Mouse (Mus musculus) C2C12 (cell line): ENCODE data around the gene Casc3. TPM values are rescaled to one million over a fixed set of nuclear protein-coding genes. Genes with fewer than 3 reads are reported as not detected.

Source experiments
- H3K27me3 ChIP-seq: one replicate; pipeline ENCODE4 v1.6.1; 2011; ENCODE audit not compliant: control insufficient read depth, insufficient read depth, insufficient read length
- H3K36me3 ChIP-seq: one replicate; pipeline ENCODE4 v1.6.1; 2011; ENCODE audit not compliant: control insufficient read depth, insufficient read depth
- H3K4me3 ChIP-seq: one replicate; pipeline ENCODE4 v1.5.1; 2011; ENCODE audit warnings: mild to moderate bottlenecking, control low read depth; ENCODE audit not compliant: poor library complexity, insufficient read depth, severe bottlenecking
- H3K79me2 ChIP-seq: one replicate; pipeline ENCODE4 v1.6.1; 2011; ENCODE audit not compliant: control insufficient read depth, insufficient read depth
- H3K79me3 ChIP-seq: one replicate; pipeline ENCODE4 v1.6.1; 2011; ENCODE audit warnings: low read depth, control low read depth
- H3ac ChIP-seq: one replicate; pipeline ENCODE3; 2011; ENCODE audit warnings: low read depth; ENCODE audit not compliant: control insufficient read depth, insufficient read length
- CEBPB ChIP-seq: IDR thresholded peaks from one replicate; pipeline ENCODE4 v1.6.1; 2011; ENCODE audit warnings: low read depth, mild to moderate bottlenecking, control low read depth, moderate library complexity
- CTCF ChIP-seq: IDR thresholded peaks from one replicate; pipeline ENCODE4 v1.5.1; 2011; ENCODE audit not compliant: control insufficient read depth, insufficient read depth, insufficient read length
- FOSL1 ChIP-seq: IDR thresholded peaks from one replicate; pipeline ENCODE4 v1.8.0; 2011; ENCODE audit warnings: mild to moderate bottlenecking, low read length; ENCODE audit not compliant: poor library complexity, insufficient read depth, severe bottlenecking
- MAX ChIP-seq: IDR thresholded peaks from one replicate; pipeline ENCODE4 v1.6.1; 2011; ENCODE audit warnings: mild to moderate bottlenecking, control low read depth
- MYOD1 ChIP-seq: IDR thresholded peaks from one replicate; pipeline ENCODE4 v1.6.1; 2011; ENCODE audit warnings: low read depth; ENCODE audit not compliant: control insufficient read depth, insufficient read length
- MYOG ChIP-seq: IDR thresholded peaks from one replicate; pipeline ENCODE4 v1.6.1; 2011; ENCODE audit not compliant: control insufficient read depth, insufficient read length; ENCODE audit errors: extremely low read depth
- USF1 ChIP-seq: IDR thresholded peaks from one replicate; pipeline ENCODE4 v1.6.1; 2011; ENCODE audit warnings: low read depth, mild to moderate bottlenecking, control low read depth, moderate library complexity
- polyA plus RNA-seq: library from polyadenylated mRNA; unstranded; fragments of >200 nt; fragmentation: generic; extraction: Trizol; gene quantifications from one replicate; pipeline ENCODE4 v1.2.1, GENCODE M21; 2012; ENCODE audit warnings: missing spikeins

The Casc3 gene
- polyA plus RNA-seq, 1 experiment, result 24.4 TPM

GRCm38 (mm10) chr11:98797306-98797705 lies 7.4 kb upstream of the Casc3 start:
- Histone ChIP-seq H3K27me3 (no peaks in the 10 kb centered on the region), H3K4me3 (peak overlapping the region; percentile 83), H3K79me2 (peaks cover 77% of the 10 kb centered on the region), H3K36me3 (peaks cover 40% of the 10 kb centered on the region), H3ac (peak overlapping the region; percentile 53), H3K79me3 (peaks cover 48% of the 10 kb centered on the region)
- TF ChIP-seq FOSL1, result no peak
- no peak for TF ChIP-seq MYOG
- no peak for TF ChIP-seq MYOD1
- TF ChIP-seq USF1, result no peak

- Histone ChIP-seq H3K79me2 (peaks cover 77% of the 10 kb centered on the region), H3K27me3 (no peaks in the 10 kb centered on the region), H3K79me3 (peaks cover 48% of the 10 kb centered on the region), H3ac (peak overlapping the region; percentile 13), H3K4me3 (no peak overlapping the region), H3K36me3 (peaks cover 46% of the 10 kb centered on the region)
- TF ChIP-seq MYOD1 (no peak), CEBPB (no peak), MYOG (no peak), CTCF (no peak), USF1 (no peak), FOSL1 (no peak), MAX (no peak)
Measured at GRCm38 (mm10) chr11:98797909-98798308, 6.8 kb upstream of the Casc3 start.

- no peaks in the 10 kb centered on the region for H3K27me3 ChIP-seq
- no peak overlapping the region for H3ac ChIP-seq
- no peak for TF ChIP-seq CTCF
- TF ChIP-seq USF1, result no peak
- TF ChIP-seq FOSL1, result no peak
- TF ChIP-seq MYOD1, result no peak
- no peak for TF ChIP-seq MYOG
- TF ChIP-seq MAX, result no peak
- H3K79me2 ChIP-seq, result peaks cover 46% of the 10 kb centered on the region
- peaks cover 36% of the 10 kb centered on the region for H3K79me3 ChIP-seq
- H3K36me3 ChIP-seq, result peaks cover 73% of the 10 kb centered on the region
- no peak overlapping the region for H3K4me3 ChIP-seq
Measured at GRCm38 (mm10) chr11:98808417-98808816, 3.7 kb downstream of the Casc3 start.

GRCm38 (mm10) chr11:98809457-98810290 lies 5.0 kb downstream of the Casc3 start:
- peak overlapping the region; percentile 98 for H3ac ChIP-seq
- H3K79me2 ChIP-seq, result peaks cover 50% of the 10 kb centered on the region
- TF ChIP-seq MAX (peak; percentile 83), CTCF (no peak), MYOG (no peak), MYOD1 (no peak), CEBPB (no peak)
- peak overlapping the region; percentile 79 for H3K4me3 ChIP-seq
- no peaks in the 10 kb centered on the region for H3K27me3 ChIP-seq
- H3K79me3 ChIP-seq, result peaks cover 48% of the 10 kb centered on the region
- peaks cover 71% of the 10 kb centered on the region for H3K36me3 ChIP-seq

- no peaks in the 10 kb centered on the region for H3K27me3 ChIP-seq
- H3ac ChIP-seq, result peak overlapping the region; percentile 98
- peak overlapping the region; percentile 79 for H3K4me3 ChIP-seq
- TF ChIP-seq CTCF (no peak), FOSL1 (no peak), USF1 (no peak), CEBPB (no peak), MYOD1 (no peak), MAX (no peak), MYOG (no peak)
- peaks cover 57% of the 10 kb centered on the region for H3K79me3 ChIP-seq
- peaks cover 60% of the 10 kb centered on the region for H3K79me2 ChIP-seq
- H3K36me3 ChIP-seq, result peaks cover 70% of the 10 kb centered on the region
Measured at GRCm38 (mm10) chr11:98810686-98811085, 6.0 kb downstream of the Casc3 start.
